Mouse (Mus musculus) liver, postnatal 0 days (tissue): ENCODE measurements around the gene Hnrnpu. TPM values are rescaled to one million over a fixed set of nuclear protein-coding genes. Genes with fewer than 3 reads are reported as not detected.
"Not testable (repeated sequence)": the region's sequence is repeated elsewhere in the genome, so short reads cannot be mapped to it uniquely, and the experiment has no call there.

Source experiments
- ATAC-seq: fragments of 200-750 bp; cut with Nextera tagmentation; 2 replicates; pipeline ENCODE4 v1.8.0; 2017; ENCODE audit warnings: mild to moderate bottlenecking, moderate library complexity
- DNase-seq: peaks from one replicate; pipeline ENCODE4 v3.0.0-alpha.2; 2016
- H3K27ac ChIP-seq: fragments of 300-500 bp; sonication (generic); 2 replicates; pipeline ENCODE4 v1.5.1; 2014; ENCODE audit warnings: antibody characterized with exemption, moderate library complexity, mild to moderate bottlenecking, low read depth
- H3K27me3 ChIP-seq: fragments of 300-500 bp; sonication (generic); 2 replicates; pipeline ENCODE4 v1.6.1; 2014; ENCODE audit warnings: low read length, control low read depth, mixed read lengths; ENCODE audit not compliant: insufficient read depth
- H3K36me3 ChIP-seq: fragments of 300-500 bp; sonication (generic); replicated peaks from 2 replicates; pipeline ENCODE4 v1.6.1; 2014; ENCODE audit warnings: mild to moderate bottlenecking, control low read depth, low read length, moderate library complexity, mixed read lengths; ENCODE audit not compliant: insufficient read depth
- H3K4me1 ChIP-seq: fragments of 300-500 bp; sonication (generic); 2 replicates; pipeline ENCODE4 v1.6.1; 2014; ENCODE audit warnings: antibody characterized with exemption, mild to moderate bottlenecking, control low read depth; ENCODE audit not compliant: insufficient read depth
- H3K4me2 ChIP-seq: fragments of 300-500 bp; sonication (generic); 2 replicates; pipeline ENCODE4 v1.6.1; 2014; ENCODE audit warnings: low read depth, mild to moderate bottlenecking, low read length, moderate library complexity, mixed read lengths
- H3K4me3 ChIP-seq: fragments of 300-500 bp; sonication (generic); 2 replicates; pipeline ENCODE4 v1.5.1; 2014; ENCODE audit warnings: low read depth, low read length
- H3K9ac ChIP-seq: fragments of 300-500 bp; sonication (generic); replicated peaks from 2 replicates; pipeline ENCODE4 v1.6.1; 2014; ENCODE audit warnings: mild to moderate bottlenecking, moderate library complexity
- H3K9me3 ChIP-seq: fragments of 300-500 bp; sonication (generic); 2 replicates; pipeline ENCODE4 v1.6.1; 2016; ENCODE audit warnings: mild to moderate bottlenecking, control low read depth, low read length, mixed read lengths
- CTCF ChIP-seq: sonication (generic); IDR thresholded peaks from 2 replicates; pipeline ENCODE4 v1.5.1; 2016; ENCODE audit warnings: antibody characterized with exemption, low read depth
- EP300 ChIP-seq: IDR thresholded peaks from 2 replicates; pipeline ENCODE4 v1.6.1; 2016; ENCODE audit warnings: antibody characterized with exemption, low read depth, mild to moderate bottlenecking
- WGBS: fragments of 180-500 bp; shearing (Covaris S2); extraction: QIAGEN DNeasy Blood & Tissue Kit; methylation state at CpG from one replicate; pipeline ENCODE4 v1.1.7; 2014; ENCODE audit not compliant: insufficient replicate concordance; 5-methylcytosine and 5-hydroxymethylcytosine counted together
- polyA plus RNA-seq: library from polyadenylated mRNA; unstranded; fragments of >200 nt; fragmentation: Nextera tagmentation; extraction: Ambion mirVana; gene quantifications from 2 replicates; pipeline ENCODE4 v1.2.1, GENCODE M21; 2015

The Hnrnpu gene
- polyA plus RNA-seq, 1 experiment from 2014 or later = 106 TPM

DNA sequence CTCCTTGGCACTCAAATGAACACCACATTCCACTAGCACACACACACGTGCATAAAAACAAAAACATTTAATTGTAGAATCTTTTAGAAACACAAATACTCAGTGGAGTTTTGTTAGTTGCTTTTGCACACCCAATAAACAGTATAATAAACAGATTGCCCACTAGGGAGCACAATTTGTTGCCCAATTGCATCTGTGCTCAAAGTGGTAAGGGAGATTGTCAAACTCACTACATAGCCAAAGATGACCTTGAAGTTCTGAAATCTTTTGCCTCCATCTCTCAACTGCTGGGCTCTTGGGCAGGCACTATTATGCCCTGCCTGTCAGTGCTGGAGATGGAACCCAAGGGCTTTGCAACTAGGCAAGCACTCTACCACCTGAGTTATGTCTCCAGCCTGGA is 27.5 kb downstream of the Hnrnpu start:
- Histone ChIP-seq H3K36me3 (no peaks in the 10 kb centered on the region), H3K27me3 (no peaks in the 10 kb centered on the region), H3K9me3 (no peaks in the 10 kb centered on the region), H3K9ac (no peak overlapping the region), H3K27ac (no peak overlapping the region), H3K4me3 (no peak overlapping the region), H3K4me2 (no peak overlapping the region), H3K4me1 (peaks cover 6% of the 10 kb centered on the region)
- DNase-seq = no peak
- TF ChIP-seq EP300 = no peak
- TF ChIP-seq CTCF = peak; percentile 40
- WGBS = 75% methylated on average over 1 of the region's 1 CpGs
- ATAC-seq = no peak

DNA sequence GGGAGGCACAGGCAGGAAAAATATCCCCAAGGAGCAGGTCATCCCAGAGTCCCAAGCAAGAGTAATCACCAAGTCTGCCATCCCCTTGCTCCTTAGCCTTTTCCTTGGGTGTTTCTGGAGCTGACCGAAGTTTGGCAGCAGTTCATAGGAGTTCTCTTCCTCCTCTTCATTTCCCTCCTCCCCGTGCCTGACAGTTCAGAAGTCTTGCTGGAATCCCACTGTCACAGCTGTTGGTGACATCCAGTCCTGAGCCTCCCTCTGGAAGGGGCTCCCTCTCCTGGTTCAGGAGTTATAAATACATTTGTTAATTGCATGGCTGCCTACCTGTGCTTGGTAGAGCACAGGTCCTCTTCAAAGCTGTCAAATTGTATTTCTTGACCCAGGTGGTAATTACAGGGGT is 28.1 kb downstream of the Hnrnpu start:
- H3K9ac ChIP-seq = no peak overlapping the region
- DNase-seq (no peak), ATAC-seq (no peak)
- no peak overlapping the region for H3K27ac ChIP-seq
- peaks cover 6% of the 10 kb centered on the region for H3K4me1 ChIP-seq
- no peak overlapping the region for H3K4me2 ChIP-seq
- no peaks in the 10 kb centered on the region for H3K9me3 ChIP-seq
- H3K4me3 ChIP-seq = no peak overlapping the region
- TF ChIP-seq EP300 = no peak
- no peak for TF ChIP-seq CTCF
- H3K36me3 ChIP-seq = no peaks in the 10 kb centered on the region
- no peaks in the 10 kb centered on the region for H3K27me3 ChIP-seq
- WGBS = 61% methylated on average over 2 of the region's 2 CpGs

DNA sequence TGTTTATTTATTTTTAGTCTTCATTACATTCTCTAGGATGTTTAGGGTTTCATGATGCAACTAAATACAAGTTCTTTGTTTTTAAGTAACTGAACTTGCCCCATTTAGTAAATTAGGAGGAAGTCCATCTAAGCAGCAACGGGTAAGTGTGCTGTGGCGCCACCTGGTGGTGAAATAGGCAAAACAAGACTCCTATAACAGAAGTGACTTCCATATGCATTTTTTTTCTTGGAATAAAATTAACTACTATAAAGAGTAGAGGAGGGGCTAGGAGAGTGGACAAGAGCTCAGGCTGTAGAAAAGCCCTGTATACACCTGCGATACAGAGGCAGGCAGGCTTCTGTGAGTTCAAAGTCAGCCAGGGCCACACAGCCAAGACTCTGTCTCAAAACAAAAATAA is 34.2 kb downstream of the Hnrnpu start:
- WGBS = 21% methylated on average over 3 of the region's 3 CpGs
- H3K9ac ChIP-seq = no peak overlapping the region
- no peaks in the 10 kb centered on the region for H3K9me3 ChIP-seq
- H3K27ac ChIP-seq = no peak overlapping the region
- no peaks in the 10 kb centered on the region for H3K27me3 ChIP-seq
- H3K4me1 ChIP-seq = no peaks in the 10 kb centered on the region
- no peak overlapping the region for H3K4me2 ChIP-seq
- ATAC-seq (no peak), DNase-seq (peak; percentile 82)
- no peaks in the 10 kb centered on the region for H3K36me3 ChIP-seq
- TF ChIP-seq CTCF = peak; percentile 89
- no peak for TF ChIP-seq EP300
- no peak overlapping the region for H3K4me3 ChIP-seq

DNA sequence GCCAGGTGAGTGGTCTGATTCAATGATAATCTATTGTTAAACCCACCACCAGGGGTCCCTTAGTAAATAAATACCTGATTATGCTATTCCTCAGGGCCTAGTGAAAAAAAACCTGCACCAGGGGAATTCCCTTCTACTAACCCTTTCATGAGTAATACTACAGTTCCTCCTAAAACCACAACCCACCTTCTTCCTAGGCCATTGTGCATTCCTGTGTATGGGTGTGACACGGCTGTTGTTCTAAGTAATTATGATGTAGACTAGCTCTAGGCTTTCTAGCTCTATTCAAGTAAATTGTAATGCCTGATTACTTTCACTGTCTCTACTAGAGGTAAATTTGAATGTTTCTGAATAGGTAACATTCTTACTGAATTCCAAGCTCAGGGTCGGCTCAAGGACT is 36.3 kb downstream of the Hnrnpu start:
- H3K4me3 ChIP-seq, H3K9me3 ChIP-seq, H3K27me3 ChIP-seq, H3K9ac ChIP-seq, H3K36me3 ChIP-seq, H3K4me1 ChIP-seq, H3K4me2 ChIP-seq, DNase-seq, ATAC-seq, H3K27ac ChIP-seq: not testable (repeated sequence)
- WGBS = 85% methylated on average over 2 of the region's 2 CpGs

GRCm38 (mm10) chr1:178294051-178294450 is 43.5 kb downstream of the Hnrnpu start:
- no peak for ATAC-seq
- no peak for DNase-seq
- 78% methylated on average over 1 of the region's 1 CpGs for WGBS
- Histone ChIP-seq H3K4me3 (no peak overlapping the region), H3K9ac (no peak overlapping the region), H3K27ac (no peak overlapping the region), H3K27me3 (no peaks in the 10 kb centered on the region), H3K36me3 (no peaks in the 10 kb centered on the region), H3K4me1 (no peaks in the 10 kb centered on the region), H3K9me3 (no peaks in the 10 kb centered on the region), H3K4me2 (no peak overlapping the region)
- no peak for TF ChIP-seq EP300
- no peak for TF ChIP-seq CTCF

DNA sequence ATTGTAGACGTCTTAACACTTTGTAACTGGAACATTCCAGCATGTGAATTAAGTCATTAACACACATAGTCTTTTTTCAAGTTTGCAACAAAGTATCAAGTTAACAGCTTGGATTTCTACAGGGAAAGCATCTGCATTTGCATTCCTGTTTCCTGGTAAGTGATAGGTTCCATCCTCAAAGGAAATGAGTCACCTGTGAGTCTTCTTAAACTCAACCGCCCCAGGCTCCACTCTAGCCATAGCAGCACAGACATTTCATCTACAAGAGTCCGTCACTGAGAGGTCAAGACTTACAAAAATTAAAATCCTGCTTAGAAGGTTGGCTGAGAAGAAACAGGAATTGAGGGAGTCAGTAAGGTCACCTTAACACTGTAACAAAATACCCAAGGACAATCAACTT is 45.9 kb downstream of the Hnrnpu start:
- no peak overlapping the region for H3K9ac ChIP-seq
- no peak for ATAC-seq
- H3K9me3 ChIP-seq = no peaks in the 10 kb centered on the region
- no peaks in the 10 kb centered on the region for H3K4me1 ChIP-seq
- no peak for DNase-seq
- H3K4me2 ChIP-seq = no peak overlapping the region
- TF ChIP-seq EP300 (no peak), CTCF (no peak)
- WGBS = 70% methylated on average over 3 of the region's 3 CpGs
- no peak overlapping the region for H3K4me3 ChIP-seq
- no peak overlapping the region for H3K27ac ChIP-seq
- no peaks in the 10 kb centered on the region for H3K27me3 ChIP-seq
- H3K36me3 ChIP-seq = no peaks in the 10 kb centered on the region

GRCm38 (mm10) chr1:178287601-178288176 is 49.9 kb downstream of the Hnrnpu start:
- no peak for DNase-seq
- Histone ChIP-seq H3K4me1 (no peaks in the 10 kb centered on the region), H3K4me2 (no peak overlapping the region), H3K27ac (no peak overlapping the region), H3K9ac (no peak overlapping the region), H3K27me3 (no peaks in the 10 kb centered on the region), H3K4me3 (no peak overlapping the region), H3K36me3 (no peaks in the 10 kb centered on the region), H3K9me3 (no peaks in the 10 kb centered on the region)
- 59% methylated on average over 8 of the region's 8 CpGs for WGBS
- TF ChIP-seq CTCF (no peak), EP300 (no peak)
- ATAC-seq = no peak
